Mouse (Mus musculus): ENCODE results near the gene Adam29. TPM values are rescaled to one million over a fixed set of nuclear protein-coding genes. Genes with fewer than 3 reads are reported as not detected.
A peak's percentile ranks its signal among the peaks of the same experiment; 100 is the strongest.

Adam29 gene
- polyA plus RNA-seq (2015; fragmentation: Nextera tagmentation; extraction: Ambion mirVana), result not detected in 2 replicates

DNA sequence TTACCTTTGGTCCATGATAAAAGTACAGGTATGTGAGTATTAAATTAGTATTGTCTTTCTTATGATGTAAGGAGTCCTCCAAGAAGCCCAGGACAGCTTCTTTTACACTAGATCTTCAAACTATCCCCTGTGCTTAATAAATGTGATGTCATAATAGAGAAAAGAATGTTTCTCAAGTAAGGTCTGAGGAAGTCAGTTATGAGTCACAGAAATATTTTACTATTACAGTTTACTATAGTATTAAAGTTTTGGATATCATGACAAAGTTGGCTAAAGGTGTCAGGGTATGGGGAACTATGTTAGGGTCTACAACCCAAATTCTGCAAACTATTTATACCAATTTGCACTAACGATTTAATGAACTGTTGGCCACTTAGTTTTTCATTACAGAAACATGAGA, at the start of gene Adam29:
Gene Adam29, minus strand, starts transcription at position 101 of the 400 bp plus-strand sequence.
- no peaks in the 10 kb centered on the region for H3K9me3 ChIP-seq
- H3K4me3 ChIP-seq, result no peak within 1 kb of the TSS
- no peak within 1 kb of the TSS for H3K9ac ChIP-seq (replicated peaks)
- no peak for ATAC-seq (replicated peaks)
- H3K4me2 ChIP-seq (replicated peaks), result no peak within 1 kb of the TSS
- WGBS, result 76% methylated on average over 1 of the region's 1 CpGs
- no peaks in the 10 kb centered on the region for H3K27me3 ChIP-seq
- no peaks in the 10 kb centered on the region for H3K36me3 ChIP-seq
- H3K27ac ChIP-seq (replicated peaks), result no peak within 1 kb of the TSS
- no peaks in the 10 kb centered on the region for H3K4me1 ChIP-seq

DNA sequence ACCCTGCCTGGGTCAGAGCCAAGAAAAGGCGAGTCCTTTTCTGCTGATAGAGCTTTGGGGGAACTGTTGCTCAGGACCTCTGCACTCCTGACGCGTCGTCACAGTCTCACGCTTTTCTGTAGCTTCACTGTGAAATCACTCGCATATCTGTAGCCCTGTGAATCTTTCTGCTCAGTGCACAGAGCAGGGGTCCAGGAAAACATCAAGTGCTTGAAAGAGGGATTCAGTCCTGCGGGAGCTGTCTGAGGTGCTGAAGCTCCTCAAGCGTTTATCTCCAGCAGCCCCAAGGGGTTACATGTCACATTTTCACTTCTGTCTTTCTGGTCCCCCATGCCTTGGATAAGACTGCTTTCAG, 33.8 kb upstream of the Adam29 start:
- H3K36me3 ChIP-seq, result no peaks in the 10 kb centered on the region

DNA sequence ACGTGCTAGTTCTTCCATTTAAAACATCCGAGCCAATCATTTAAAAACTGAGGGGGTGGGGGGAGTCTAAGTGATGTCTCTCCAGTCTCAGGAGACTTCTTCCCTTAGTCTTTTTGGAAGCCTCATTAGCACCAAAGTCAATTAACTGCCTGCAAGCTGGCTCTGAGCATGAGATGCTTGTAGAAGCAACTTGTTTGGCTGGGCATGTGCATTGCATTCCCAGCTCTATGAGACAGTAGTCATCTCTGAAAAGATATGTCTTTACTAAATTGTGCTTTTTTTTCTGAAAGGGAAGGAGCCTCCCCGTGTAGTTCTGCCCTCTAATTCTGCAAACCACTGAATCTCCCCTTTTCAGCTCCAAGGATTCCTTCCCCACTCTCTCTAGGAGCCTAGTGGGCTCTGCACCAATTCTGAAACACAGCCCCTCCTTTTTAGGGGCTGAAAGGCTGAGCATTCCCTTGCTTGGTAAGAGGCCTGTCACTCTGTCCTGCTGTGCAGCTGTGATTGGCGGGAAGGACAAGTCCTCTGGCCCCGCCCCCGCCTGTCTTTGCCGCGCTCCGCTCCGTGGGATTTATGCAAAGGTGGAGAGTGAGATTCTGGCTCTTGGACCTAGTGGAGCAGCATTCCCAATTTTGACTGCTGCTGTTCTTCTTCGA, 33.2 kb upstream of the Adam29 start, which contains the start of gene Glra3:
Gene Glra3, plus strand, starts transcription at position 591 of the 656 bp plus-strand sequence.
- H3K4me1 ChIP-seq, result peaks cover 12% of the 10 kb centered on the region
- ATAC-seq (replicated peaks), result peak; percentile 99
- H3K36me3 ChIP-seq, result no peaks in the 10 kb centered on the region
- H3K4me3 ChIP-seq, result peak within 1 kb of the TSS; percentile 42
- no peaks in the 10 kb centered on the region for H3K27me3 ChIP-seq
- 5% methylated on average over 11 of the region's 11 CpGs for WGBS
- H3K27ac ChIP-seq (replicated peaks), result no peak within 1 kb of the TSS
- H3K4me2 ChIP-seq (replicated peaks), result peak within 1 kb of the TSS; percentile 68
- peak within 1 kb of the TSS; percentile 22; the same call in 1 of the 2 replicates for H3K9ac ChIP-seq (replicated peaks)
- no peaks in the 10 kb centered on the region for H3K9me3 ChIP-seq

More for the DNA sequence above, 33.8 kb upstream of the Adam29 start:
- ATAC-seq (replicated peaks), result peak; percentile 90
- Histone ChIP-seq H3K27me3 (no peaks in the 10 kb centered on the region), H3K4me2 (replicated peaks) (peak overlapping the region; percentile 68), H3K27ac (replicated peaks) (no peak overlapping the region), H3K9me3 (no peaks in the 10 kb centered on the region), H3K4me1 (peaks cover 12% of the 10 kb centered on the region), H3K4me3 (peak overlapping the region; percentile 42), H3K9ac (replicated peaks) (peak overlapping the region; percentile 22; the same call in 1 of the 2 replicates)
- WGBS, result under 1% methylated on average over 8 of the region's 8 CpGs

Other genes with a start within 250 kb of the Adam29 start
- gene Glra3, start 33.5 kb upstream of the Adam29 start, polyA plus RNA-seq (2015; fragmentation: Nextera tagmentation; extraction: Ambion mirVana), result 0.38 and 0.56 TPM in 2 replicates